Mouse (Mus musculus) kidney, postnatal 14 days (tissue): ENCODE data around the gene Arid5b.
A peak's percentile ranks its signal among the peaks of the same experiment; 100 is the strongest.

ENCODE experiments used
- DNase-seq: peaks from one replicate; pipeline ENCODE4 v3.0.0; 2022; ENCODE audit warnings: mixed read lengths

The Arid5b gene

DNA sequence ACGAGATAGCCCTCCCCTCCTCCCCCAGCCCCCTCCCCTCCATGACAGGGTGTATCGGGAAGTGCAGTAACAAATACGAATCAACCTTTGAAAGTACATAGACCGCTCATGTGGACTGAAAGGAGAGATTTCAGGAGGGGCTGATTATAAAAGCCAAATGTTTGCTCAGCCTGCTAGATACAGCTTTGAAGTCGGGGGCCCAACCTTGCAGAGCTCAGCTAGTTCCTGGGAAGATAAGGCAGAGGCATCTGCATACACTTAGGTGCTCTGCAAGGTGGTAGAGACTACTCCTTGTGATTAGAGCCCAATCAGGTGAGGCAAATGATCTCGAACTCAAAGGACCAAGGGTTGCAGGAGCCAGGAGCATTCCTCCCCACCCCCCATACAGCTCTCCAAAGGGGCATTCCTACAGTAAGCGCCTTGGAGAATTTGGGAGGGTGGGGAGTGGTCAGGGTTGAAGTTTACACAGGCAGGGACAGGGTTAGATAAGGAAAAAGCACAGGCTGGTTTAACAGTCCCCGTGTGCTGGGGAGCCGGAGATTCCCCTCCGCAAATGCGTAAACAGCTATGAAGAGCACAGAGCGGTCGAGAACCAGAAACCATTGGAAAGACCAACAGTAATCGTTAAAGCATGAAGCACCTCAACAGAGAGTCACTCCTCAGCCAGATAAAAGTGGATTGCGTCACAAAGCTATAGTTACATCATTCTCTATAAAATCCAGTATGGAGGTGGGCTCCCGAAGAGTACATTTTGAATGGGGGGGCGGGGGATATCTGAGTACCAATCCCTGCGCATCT is 47.0 kb downstream of the Arid5b start:
- no peak for DNase-seq

GRCm38 (mm10) chr10:68230653-68231384 is 47.7 kb downstream of the Arid5b start:
- no peak for DNase-seq

DNA sequence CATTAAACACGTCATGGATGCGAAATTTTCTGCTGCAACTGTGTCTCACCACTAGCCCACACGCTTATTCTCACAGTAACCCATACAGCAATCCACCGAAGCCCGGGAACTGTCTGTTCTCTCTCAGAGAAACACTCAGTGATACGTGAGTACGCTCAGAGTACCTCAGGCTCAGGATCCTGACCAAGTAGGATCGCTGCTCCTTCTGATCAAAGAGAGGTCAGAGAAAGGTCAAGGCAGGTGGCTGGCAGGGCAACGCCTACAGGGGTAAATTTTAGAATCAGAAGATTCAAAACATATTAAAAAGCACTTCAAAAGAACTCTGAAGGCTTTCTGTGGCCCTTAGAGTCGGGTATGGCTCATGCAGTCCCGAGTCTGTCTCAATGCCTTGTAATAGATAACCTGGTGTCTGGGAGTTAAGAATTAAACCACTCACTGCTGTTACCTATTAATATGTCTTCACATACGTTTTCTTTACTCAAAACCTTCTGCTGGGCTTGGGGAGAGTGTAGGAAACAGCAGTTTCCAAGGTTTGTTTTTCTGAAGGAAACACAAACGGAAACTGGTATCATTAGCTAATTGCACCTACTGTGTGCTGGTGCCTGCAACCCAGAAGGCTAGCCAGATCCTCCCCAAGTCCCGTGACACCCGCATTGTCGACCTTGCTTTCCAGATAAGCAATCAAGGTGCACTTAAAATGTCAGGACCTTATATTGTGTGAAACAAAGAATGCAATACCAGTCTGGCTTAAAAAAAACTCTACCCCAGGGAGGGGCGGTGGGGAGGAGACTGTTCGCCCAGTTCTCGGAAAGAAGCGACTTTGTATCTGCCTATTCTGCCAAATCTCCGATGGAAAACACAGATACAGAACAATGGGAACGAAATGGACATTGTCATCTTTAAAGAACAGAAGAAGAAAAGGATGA is 48.6 kb downstream of the Arid5b start:
- DNase-seq: peak; percentile 40

- DNase-seq: no peak
Observed at GRCm38 (mm10) chr10:68222676-68223075, 55.9 kb downstream of the Arid5b start.

DNA sequence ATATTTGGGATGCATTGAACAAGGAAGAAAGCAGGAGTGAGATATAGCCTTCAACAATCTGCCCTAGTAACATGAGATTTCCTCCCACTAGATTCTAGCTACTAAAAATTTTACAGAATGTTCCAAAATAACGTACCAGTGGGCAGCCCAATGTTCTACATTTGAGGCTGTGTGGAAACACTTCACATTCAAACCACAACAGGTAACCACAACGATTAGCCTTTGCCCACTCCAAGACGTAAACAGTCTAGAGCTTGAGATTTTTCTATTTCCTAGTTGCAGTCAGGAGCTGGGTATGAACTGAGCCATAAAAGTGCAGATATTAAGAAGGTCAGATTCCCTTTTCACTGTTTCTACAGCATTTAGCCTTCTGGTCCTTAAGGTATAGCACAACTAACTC is 56.5 kb downstream of the Arid5b start:
- DNase-seq: no peak

DNA sequence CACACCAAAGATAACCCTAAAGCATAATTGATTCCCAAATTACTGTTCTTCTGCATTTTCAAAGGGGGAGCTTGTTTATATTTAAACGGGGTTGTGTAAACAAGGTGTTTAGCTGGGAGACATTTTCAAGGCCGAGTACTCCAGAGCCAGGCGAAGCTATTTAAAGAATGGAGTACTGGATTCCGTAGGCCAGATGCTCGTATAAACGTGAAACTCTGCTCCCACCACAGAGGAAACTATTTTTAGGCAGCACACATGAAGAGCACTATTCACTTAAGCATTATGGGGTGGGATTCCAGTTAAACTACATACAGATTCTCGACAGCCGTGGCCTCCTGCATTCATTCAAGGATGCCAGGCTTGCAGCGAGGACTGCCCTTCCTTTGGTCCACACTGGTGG is 59.2 kb downstream of the Arid5b start:
- no peak for DNase-seq

GRCm38 (mm10) chr10:68218678-68219077 is 59.9 kb downstream of the Arid5b start:
- peak; percentile 34 for DNase-seq

DNA sequence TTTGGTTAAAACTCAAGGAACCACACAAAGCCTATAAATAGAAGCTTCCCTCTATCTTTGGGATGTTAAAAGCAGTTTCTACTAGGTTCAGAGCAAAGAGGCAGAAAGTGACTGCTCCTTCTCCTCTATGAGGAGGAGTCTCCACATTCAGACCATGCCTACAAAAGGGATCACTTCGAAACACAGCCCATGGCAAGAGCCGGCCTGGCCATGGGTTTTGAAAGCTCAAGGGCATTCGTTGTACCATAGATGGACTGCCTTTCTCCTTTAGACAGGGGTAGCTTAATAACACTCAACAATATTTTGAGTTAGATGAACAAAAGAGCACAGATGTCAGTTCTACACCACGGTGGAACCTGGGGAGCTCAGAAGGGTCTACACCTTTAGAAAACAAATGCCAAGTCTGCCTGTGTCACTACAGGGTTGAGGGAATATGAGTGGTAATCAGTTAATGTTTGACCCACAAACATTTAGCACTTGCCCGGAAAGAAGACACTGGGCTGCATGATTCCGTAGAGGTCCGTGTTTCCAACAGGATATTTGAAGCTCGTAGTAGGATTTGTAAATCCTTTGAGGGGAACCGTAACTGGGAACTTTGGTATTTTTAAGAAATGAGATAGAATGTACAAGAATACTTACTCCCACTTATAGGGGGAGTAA is 63.6 kb downstream of the Arid5b start:
- DNase-seq: no peak

DNA sequence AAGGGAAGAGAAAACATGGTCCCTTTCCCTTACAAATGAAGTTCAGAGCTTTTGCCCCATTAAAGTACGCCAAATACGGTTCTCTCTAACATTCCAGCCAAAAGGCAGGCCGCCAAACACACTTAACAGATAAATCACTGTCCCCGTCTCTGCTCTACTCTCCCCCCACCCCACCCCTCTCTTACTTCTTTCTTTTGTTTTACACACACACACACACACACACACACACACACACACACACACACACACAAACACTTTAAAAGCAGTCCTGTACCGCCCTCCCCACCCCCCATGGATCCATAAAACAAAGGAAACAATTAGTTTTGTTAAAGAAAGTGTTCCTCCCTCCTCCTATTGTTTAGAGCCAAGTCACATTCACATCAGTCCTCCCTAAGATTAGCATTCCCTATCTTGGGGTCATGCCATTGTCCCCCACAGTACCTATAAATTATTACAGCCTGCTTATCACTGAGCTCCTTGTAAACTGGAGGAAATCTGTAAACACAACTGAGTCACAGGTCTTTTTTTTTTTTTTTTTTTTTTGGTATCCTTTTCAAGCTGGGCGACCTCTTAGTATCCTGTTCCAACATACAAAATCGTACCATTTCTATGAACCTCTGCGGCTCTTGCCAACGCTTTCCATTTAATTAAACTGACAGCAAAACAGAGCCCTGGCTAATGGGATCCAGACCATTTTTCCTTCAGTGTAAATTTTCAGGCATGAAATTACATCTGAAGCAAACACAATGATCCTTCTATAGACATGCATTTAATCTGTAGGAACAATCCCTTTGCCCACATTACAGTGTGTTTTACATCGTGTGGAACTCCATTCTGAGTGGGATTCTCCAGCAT is 66.3 kb downstream of the Arid5b start:
- DNase-seq: peak; percentile 84

- DNase-seq: peak; percentile 63
Observed at GRCm38 (mm10) chr10:68211514-68211913, 67.0 kb downstream of the Arid5b start.

DNA sequence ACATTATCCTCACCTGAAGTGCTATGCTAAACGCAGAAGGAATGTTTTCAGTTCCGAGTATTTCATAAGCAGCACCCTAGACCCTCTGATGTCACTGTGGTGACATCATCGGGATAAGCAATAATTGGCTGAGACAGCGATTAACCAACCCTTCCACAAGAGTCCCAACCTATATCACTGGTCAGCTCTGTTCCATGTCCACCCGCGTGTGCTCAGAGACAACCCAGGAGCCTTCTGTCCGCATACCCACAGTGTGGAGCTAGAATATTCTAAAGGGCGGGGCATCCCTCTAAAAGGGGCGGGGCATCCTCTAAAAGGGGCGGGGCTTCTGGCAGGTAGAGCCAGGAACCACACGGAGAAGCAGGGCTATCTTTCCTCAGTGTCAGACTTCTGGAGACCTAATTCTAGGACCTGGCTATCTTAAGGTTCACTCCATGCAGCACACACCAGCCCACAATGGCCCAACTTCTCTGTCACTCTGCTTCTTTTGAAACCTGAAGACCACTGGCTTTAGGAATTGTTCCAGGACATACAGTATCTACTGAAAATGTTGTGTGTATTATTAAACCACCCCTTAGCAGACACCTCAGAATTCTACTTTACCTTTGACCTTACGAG is 68.4 kb downstream of the Arid5b start:
- no peak for DNase-seq

GRCm38 (mm10) chr10:68208670-68209065 is 69.9 kb downstream of the Arid5b start:
- no peak for DNase-seq

GRCm38 (mm10) chr10:68207803-68208669 is 70.5 kb downstream of the Arid5b start:
- DNase-seq: peak; percentile 56

DNA sequence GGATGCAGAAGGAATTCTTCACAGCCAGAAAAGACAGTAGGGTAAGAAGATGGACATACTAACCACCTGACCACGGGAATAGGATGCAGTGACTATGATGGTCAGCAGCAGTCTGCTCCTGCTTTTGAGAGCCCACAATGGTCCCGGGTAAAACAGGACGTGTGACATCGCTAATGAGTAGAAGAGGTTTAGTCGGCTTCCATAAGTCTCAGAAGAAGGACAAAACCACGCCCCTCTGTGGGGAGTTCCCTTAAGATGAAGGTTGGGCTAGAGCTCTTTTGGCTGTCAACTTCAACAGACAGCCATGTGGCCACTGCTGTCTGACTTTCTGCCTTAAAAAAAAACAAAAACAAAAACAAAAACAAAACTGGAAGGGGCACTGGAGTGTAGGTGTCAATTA is 74.1 kb downstream of the Arid5b start:
- no peak for DNase-seq

GRCm38 (mm10) chr10:68203860-68204259 is 74.7 kb downstream of the Arid5b start:
- no peak for DNase-seq

- DNase-seq: no peak
Observed at GRCm38 (mm10) chr10:68203322-68203721, 75.2 kb downstream of the Arid5b start.

GRCm38 (mm10) chr10:68199440-68199839 is 79.1 kb downstream of the Arid5b start:
- DNase-seq: no peak

- DNase-seq: no peak
Observed at GRCm38 (mm10) chr10:68196324-68196723, 82.2 kb downstream of the Arid5b start.

DNA sequence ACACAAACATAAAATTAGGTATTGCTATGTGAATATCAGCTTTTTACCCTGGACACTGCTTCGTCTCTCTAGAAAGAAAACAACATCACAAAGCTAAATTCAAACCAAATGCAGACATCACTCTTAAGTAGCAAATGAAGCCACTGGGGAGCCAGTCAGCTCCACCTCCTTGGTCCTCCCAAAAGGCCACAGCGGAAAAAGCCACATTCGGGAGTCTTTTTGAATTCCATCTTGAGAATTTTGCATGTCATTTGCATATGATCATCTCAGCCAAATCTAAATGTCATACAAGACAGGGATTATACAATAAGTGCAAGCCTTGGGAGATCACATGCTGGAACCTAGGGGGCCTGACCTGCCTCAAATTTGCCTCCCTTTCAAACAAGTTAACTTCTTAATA is 85.0 kb downstream of the Arid5b start:
- no peak for DNase-seq

DNA sequence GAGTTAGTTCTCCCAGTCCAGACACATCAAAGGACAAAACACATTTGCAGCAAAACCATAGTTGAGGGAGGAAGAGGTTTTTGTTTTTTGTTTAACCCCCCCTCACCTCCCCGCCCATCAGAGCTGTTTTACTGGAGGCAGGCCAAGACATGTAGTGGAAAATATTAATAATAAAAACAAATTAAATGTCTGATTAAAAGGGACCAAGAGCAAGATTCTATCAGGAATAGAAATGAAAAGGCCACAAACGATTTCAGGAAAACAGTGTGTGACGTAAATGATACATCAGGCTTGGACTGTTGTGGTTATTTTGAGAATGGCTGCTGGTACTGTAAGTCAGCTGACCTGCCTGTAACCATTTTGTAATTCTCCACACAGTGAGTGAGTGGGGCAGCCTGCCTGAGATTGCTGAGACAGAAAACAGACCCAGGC is 85.7 kb downstream of the Arid5b start:
- peak; percentile 39 for DNase-seq
